Mouse (Mus musculus): Measurements from ENCODE around the gene Scarf1. TPM values are rescaled to one million over a fixed set of nuclear protein-coding genes. Genes with fewer than 3 reads are reported as not detected.
A peak's percentile ranks its signal among the peaks of the same experiment; 100 is the strongest.
"Not testable (repeated sequence)": the region's sequence is repeated elsewhere in the genome, so short reads cannot be mapped to it uniquely, and the experiment has no call there.

Gene Scarf1
- total and polyA plus RNA-seq, 2 experiments from 2014 or later: 10.0 to 20.2 TPM

- H3K4me1 ChIP-seq (ENCODE audit: control insufficient read depth, insufficient read depth): peaks cover 25% of the 10 kb centered on the region
- H3K9ac ChIP-seq (replicated peaks; ENCODE audit: low read depth, low read length): 0 out of 2 replicates have a peak overlapping the region, but pooled peaks have one; percentile 15
- no peak overlapping the region for H3K4me2 ChIP-seq (ENCODE audit: low read depth, low read length)
- H3K27ac ChIP-seq (ENCODE audit: low read depth): no peak overlapping the region
- peak; percentile 51 for DNase-seq (ENCODE audit: low spot score)
- peak; percentile 54; the same call in 1 of the 2 replicates for ATAC-seq (ENCODE audit: insufficient read depth, low read depth)
- TF ChIP-seq CTCF (IDR thresholded peaks at IDR 0.05; ENCODE audit: low read depth): no peak
- TF ChIP-seq EP300 (IDR thresholded peaks at IDR 0.05; ENCODE audit: low read depth): no peak
- no peaks in the 10 kb centered on the region for H3K36me3 ChIP-seq (replicated peaks; ENCODE audit: control insufficient read depth, insufficient read depth, low read length)
- H3K9me3 ChIP-seq (replicated peaks; ENCODE audit: control insufficient read depth, low read length): no peaks in the 10 kb centered on the region
- H3K4me3 ChIP-seq (ENCODE audit: low read depth, low read length): no peak overlapping the region
- no peaks in the 10 kb centered on the region for H3K27me3 ChIP-seq (ENCODE audit: control insufficient read depth, insufficient read depth, low read length)
- WGBS: 40% methylated on average over 5 of the region's 5 CpGs
Measured at GRCm38 (mm10) chr11:75549658-75550111, 36.3 kb downstream of the Scarf1 start.

GRCm38 (mm10) chr11:75550200-75550946 lies 37.0 kb downstream of the Scarf1 start:
- ATAC-seq (ENCODE audit: insufficient read depth, low read depth): 0 out of 2 replicates have a peak, but pooled peaks have one; percentile 11
- H3K36me3 ChIP-seq (replicated peaks; ENCODE audit: control insufficient read depth, insufficient read depth, low read length): no peaks in the 10 kb centered on the region
- H3K27ac ChIP-seq (ENCODE audit: low read depth): no peak overlapping the region
- H3K4me3 ChIP-seq (ENCODE audit: low read depth, low read length): no peak overlapping the region
- TF ChIP-seq CTCF (IDR thresholded peaks at IDR 0.05; ENCODE audit: low read depth) (no peak), EP300 (IDR thresholded peaks at IDR 0.05; ENCODE audit: low read depth) (no peak)
- WGBS: 85% methylated on average over 12 of the region's 12 CpGs
- H3K4me1 ChIP-seq (ENCODE audit: control insufficient read depth, insufficient read depth): peaks cover 25% of the 10 kb centered on the region
- H3K27me3 ChIP-seq (ENCODE audit: control insufficient read depth, insufficient read depth, low read length): no peaks in the 10 kb centered on the region
- 0 out of 2 replicates have a peak overlapping the region, but pooled peaks have one; percentile 15 for H3K9ac ChIP-seq (replicated peaks; ENCODE audit: low read depth, low read length)
- no peak overlapping the region for H3K4me2 ChIP-seq (ENCODE audit: low read depth, low read length)
- DNase-seq (ENCODE audit: low spot score): no peak
- H3K9me3 ChIP-seq (replicated peaks; ENCODE audit: control insufficient read depth, low read length): no peaks in the 10 kb centered on the region

DNA sequence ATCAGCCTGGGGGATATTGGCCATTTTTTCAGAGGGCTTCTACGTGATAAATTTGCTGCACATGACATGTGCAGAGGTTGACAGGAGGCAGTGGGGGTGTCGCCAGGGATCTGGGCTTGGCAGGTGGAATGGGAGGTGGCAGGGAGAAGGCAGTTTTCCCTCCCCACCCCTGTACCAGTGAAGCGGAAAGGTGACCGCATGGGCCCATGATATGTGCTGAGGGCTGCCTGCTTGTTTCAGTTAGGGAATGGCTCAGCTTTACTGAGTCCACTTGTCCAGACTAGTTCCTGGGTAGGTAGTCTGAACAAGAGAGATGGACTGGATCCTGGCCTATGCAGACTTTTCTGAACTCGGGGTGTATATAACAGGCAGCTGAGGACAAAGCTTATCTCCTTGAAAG lies 38.0 kb downstream of the Scarf1 start:
- Histone ChIP-seq H3K36me3 (replicated peaks; ENCODE audit: control insufficient read depth, insufficient read depth, low read length) (no peaks in the 10 kb centered on the region), H3K4me2 (ENCODE audit: low read depth, low read length) (no peak overlapping the region), H3K27ac (ENCODE audit: low read depth) (0 out of 2 replicates have a peak overlapping the region, but pooled peaks have one; percentile 49), H3K9ac (replicated peaks; ENCODE audit: low read depth, low read length) (no peak overlapping the region), H3K9me3 (replicated peaks; ENCODE audit: control insufficient read depth, low read length) (no peaks in the 10 kb centered on the region), H3K27me3 (ENCODE audit: control insufficient read depth, insufficient read depth, low read length) (no peaks in the 10 kb centered on the region), H3K4me1 (ENCODE audit: control insufficient read depth, insufficient read depth) (peaks cover 25% of the 10 kb centered on the region), H3K4me3 (ENCODE audit: low read depth, low read length) (no peak overlapping the region)
- no peak for ATAC-seq (ENCODE audit: insufficient read depth, low read depth)
- no peak for TF ChIP-seq EP300 (IDR thresholded peaks at IDR 0.05; ENCODE audit: low read depth)
- no peak for TF ChIP-seq CTCF (IDR thresholded peaks at IDR 0.05; ENCODE audit: low read depth)
- 89% methylated on average over 5 of the region's 5 CpGs for WGBS
- no peak for DNase-seq (ENCODE audit: low spot score)

- Histone ChIP-seq H3K27me3 (ENCODE audit: control insufficient read depth, insufficient read depth, low read length) (no peaks in the 10 kb centered on the region), H3K4me2 (ENCODE audit: low read depth, low read length) (no peak overlapping the region), H3K4me3 (ENCODE audit: low read depth, low read length) (no peak overlapping the region), H3K36me3 (replicated peaks; ENCODE audit: control insufficient read depth, insufficient read depth, low read length) (no peaks in the 10 kb centered on the region), H3K9me3 (replicated peaks; ENCODE audit: control insufficient read depth, low read length) (no peaks in the 10 kb centered on the region), H3K9ac (replicated peaks; ENCODE audit: low read depth, low read length) (peak overlapping the region; percentile 25), H3K4me1 (ENCODE audit: control insufficient read depth, insufficient read depth) (peaks cover 25% of the 10 kb centered on the region), H3K27ac (ENCODE audit: low read depth) (peak overlapping the region; percentile 49)
- DNase-seq (ENCODE audit: low spot score): no peak
- TF ChIP-seq EP300 (IDR thresholded peaks at IDR 0.05; ENCODE audit: low read depth): no peak
- TF ChIP-seq CTCF (IDR thresholded peaks at IDR 0.05; ENCODE audit: low read depth): no peak
- peak; percentile 36; the same call in 1 of the 2 replicates for ATAC-seq (ENCODE audit: insufficient read depth, low read depth)
- WGBS: 20% methylated on average over 9 of the region's 9 CpGs
Measured at GRCm38 (mm10) chr11:75551961-75552441, 38.7 kb downstream of the Scarf1 start.

DNA sequence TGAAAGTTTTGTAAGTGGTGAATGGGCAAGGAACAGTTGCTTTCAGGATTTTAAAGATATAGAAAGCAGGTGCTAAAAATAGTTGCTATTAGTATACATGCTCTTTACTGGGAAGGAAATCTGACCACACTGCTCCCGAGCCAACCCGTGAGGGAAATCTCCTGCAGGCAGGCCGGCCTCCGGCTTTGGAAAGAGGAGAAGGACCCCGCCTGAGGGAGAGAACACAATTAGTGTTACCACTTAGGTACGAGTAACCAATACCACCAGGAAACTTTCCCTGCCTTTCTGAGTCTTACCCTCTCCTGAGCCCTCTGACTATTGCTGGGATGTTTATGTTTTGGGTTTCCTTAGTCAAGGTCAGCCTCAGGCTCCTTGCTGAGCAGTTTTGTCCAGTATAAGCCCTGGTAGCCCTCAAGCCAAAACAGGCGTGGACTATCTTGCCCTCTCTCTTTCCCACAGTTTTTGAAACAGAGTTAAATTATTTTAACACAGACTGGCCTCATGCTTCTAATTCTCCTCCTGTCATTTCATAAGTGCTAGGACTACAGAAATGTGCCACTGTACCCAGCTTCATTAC lies 39.7 kb downstream of the Scarf1 start:
- DNase-seq (ENCODE audit: low spot score): no peak

GRCm38 (mm10) chr11:75556006-75556405 lies 42.7 kb downstream of the Scarf1 start:
- H3K4me1 ChIP-seq (ENCODE audit: control insufficient read depth, insufficient read depth): peaks cover 14% of the 10 kb centered on the region
- H3K4me3 ChIP-seq (ENCODE audit: low read depth, low read length); DNase-seq (ENCODE audit: low spot score); H3K27me3 ChIP-seq (ENCODE audit: control insufficient read depth, insufficient read depth, low read length); H3K9me3 ChIP-seq (replicated peaks; ENCODE audit: control insufficient read depth, low read length); H3K9ac ChIP-seq (replicated peaks; ENCODE audit: low read depth, low read length); ATAC-seq (ENCODE audit: insufficient read depth, low read depth); H3K27ac ChIP-seq (ENCODE audit: low read depth); H3K4me2 ChIP-seq (ENCODE audit: low read depth, low read length); H3K36me3 ChIP-seq (replicated peaks; ENCODE audit: control insufficient read depth, insufficient read depth, low read length): not testable (repeated sequence)
- 92% methylated on average over 6 of the region's 6 CpGs for WGBS

More for the DNA sequence above, 39.7 kb downstream of the Scarf1 start:
- Histone ChIP-seq H3K27ac (ENCODE audit: low read depth) (no peak overlapping the region), H3K27me3 (ENCODE audit: control insufficient read depth, insufficient read depth, low read length) (no peaks in the 10 kb centered on the region), H3K36me3 (replicated peaks; ENCODE audit: control insufficient read depth, insufficient read depth, low read length) (no peaks in the 10 kb centered on the region), H3K4me2 (ENCODE audit: low read depth, low read length) (no peak overlapping the region), H3K4me1 (ENCODE audit: control insufficient read depth, insufficient read depth) (peaks cover 25% of the 10 kb centered on the region), H3K9ac (replicated peaks; ENCODE audit: low read depth, low read length) (no peak overlapping the region), H3K4me3 (ENCODE audit: low read depth, low read length) (no peak overlapping the region), H3K9me3 (replicated peaks; ENCODE audit: control insufficient read depth, low read length) (no peaks in the 10 kb centered on the region)
- WGBS: 38% methylated on average over 7 of the region's 7 CpGs
- no peak for ATAC-seq (ENCODE audit: insufficient read depth, low read depth)
- TF ChIP-seq CTCF (IDR thresholded peaks at IDR 0.05; ENCODE audit: low read depth): no peak
- no peak for TF ChIP-seq EP300 (IDR thresholded peaks at IDR 0.05; ENCODE audit: low read depth)

Measured in heart, postnatal 0 days (tissue).